Mouse (Mus musculus) hindbrain, postnatal 0 days (tissue): Measurements from ENCODE around the gene Phc2. TPM values are rescaled to one million over a fixed set of nuclear protein-coding genes. Genes with fewer than 3 reads are reported as not detected.

Source experiments
- ATAC-seq: fragments of 200-750 bp; cut with Nextera tagmentation; 2 replicates; pipeline ENCODE4 v1.8.0; 2017; ENCODE audit warnings: mild to moderate bottlenecking, moderate TSS enrichment, moderate library complexity
- DNase-seq: peaks from one replicate; pipeline ENCODE4 v3.0.0-alpha.2; 2015; ENCODE audit warnings: low spot score
- H3K27ac ChIP-seq: fragments of 300-500 bp; sonication (generic); 2 replicates; pipeline ENCODE4 v1.5.1; 2014; ENCODE audit warnings: mild to moderate bottlenecking
- H3K27me3 ChIP-seq: fragments of 300-500 bp; sonication (generic); 2 replicates; pipeline ENCODE4 v1.6.1; 2014; ENCODE audit warnings: low read length, mixed read lengths; ENCODE audit not compliant: insufficient read depth
- H3K36me3 ChIP-seq: fragments of 300-500 bp; sonication (generic); 2 replicates; pipeline ENCODE4 v1.6.1; 2014; ENCODE audit warnings: low read length, mixed read lengths; ENCODE audit not compliant: insufficient read depth
- H3K4me1 ChIP-seq: fragments of 300-500 bp; sonication (generic); 2 replicates; pipeline ENCODE4 v1.6.1; 2014; ENCODE audit warnings: antibody characterized with exemption, low read length, mixed read lengths; ENCODE audit not compliant: insufficient read depth
- H3K4me2 ChIP-seq: fragments of 300-500 bp; sonication (generic); 2 replicates; pipeline ENCODE4 v1.6.1; 2014; ENCODE audit warnings: low read depth, mild to moderate bottlenecking, low read length, moderate library complexity, mixed read lengths
- H3K4me3 ChIP-seq: fragments of 300-500 bp; sonication (generic); 2 replicates; pipeline ENCODE4 v1.5.1; 2014; ENCODE audit warnings: low read length
- H3K9ac ChIP-seq: fragments of 300-500 bp; sonication (generic); replicated peaks from 2 replicates; pipeline ENCODE4 v1.6.1; 2014; ENCODE audit warnings: mild to moderate bottlenecking, low read length, moderate library complexity, mixed read lengths
- H3K9me3 ChIP-seq: fragments of 300-500 bp; sonication (generic); 2 replicates; pipeline ENCODE4 v1.6.1; 2016; ENCODE audit warnings: low read length, mixed read lengths
- CTCF ChIP-seq: IDR thresholded peaks from 2 replicates; pipeline ENCODE4 v1.5.1; 2016; ENCODE audit warnings: antibody characterized with exemption, control low read depth, low read depth
- WGBS: fragments of 180-500 bp; shearing (Covaris S2); extraction: QIAGEN DNeasy Blood & Tissue Kit; methylation state at CpG from one replicate; pipeline ENCODE4 v1.1.7; 2014; 5-methylcytosine and 5-hydroxymethylcytosine counted together
- polyA plus RNA-seq: library from polyadenylated mRNA; unstranded; fragments of >200 nt; fragmentation: Nextera tagmentation; extraction: Ambion mirVana; gene quantifications from 2 replicates; pipeline ENCODE4 v1.2.1, GENCODE M21; 2015
- total RNA-seq: library from RNA; depleted of rRNA; stranded (reverse); fragments of >200 nt; gene quantifications from 2 replicates; pipeline ENCODE4 v1.2.3, GENCODE M21; 2014; rRNA removed

Phc2 gene
- total and polyA plus RNA-seq, 2 experiments from 2014 or later = 50.7 to 125 TPM

- Histone ChIP-seq H3K4me3 (no peak overlapping the region), H3K9ac (no peak overlapping the region), H3K36me3 (no peaks in the 10 kb centered on the region), H3K9me3 (no peaks in the 10 kb centered on the region), H3K4me1 (peaks cover 12% of the 10 kb centered on the region), H3K4me2 (no peak overlapping the region), H3K27me3 (no peaks in the 10 kb centered on the region), H3K27ac (no peak overlapping the region)
- WGBS = 78% methylated on average over 8 of the region's 8 CpGs
- TF ChIP-seq CTCF = no peak
- DNase-seq (no peak), ATAC-seq (no peak)
Measured at GRCm38 (mm10) chr4:128794198-128794597, 139.7 kb downstream of the Phc2 start.

- H3K36me3 ChIP-seq = no peaks in the 10 kb centered on the region
- H3K9me3 ChIP-seq = no peaks in the 10 kb centered on the region
- DNase-seq (peak; percentile 63), ATAC-seq (peak; percentile 25; the same call in 1 of the 2 replicates)
- no peak overlapping the region for H3K27ac ChIP-seq
- H3K27me3 ChIP-seq = no peaks in the 10 kb centered on the region
- TF ChIP-seq CTCF = no peak
- H3K4me2 ChIP-seq = no peak overlapping the region
- H3K4me3 ChIP-seq = no peak overlapping the region
- H3K4me1 ChIP-seq = peaks cover 12% of the 10 kb centered on the region
- H3K9ac ChIP-seq = no peak overlapping the region
- WGBS = 7% methylated on average over 9 of the region's 9 CpGs
Measured at GRCm38 (mm10) chr4:128795596-128795995, 141.1 kb downstream of the Phc2 start.

GRCm38 (mm10) chr4:128796788-128797187 is 142.3 kb downstream of the Phc2 start:
- ATAC-seq (no peak), DNase-seq (no peak)
- no peaks in the 10 kb centered on the region for H3K36me3 ChIP-seq
- WGBS = 39% methylated on average over 8 of the region's 8 CpGs
- no peak overlapping the region for H3K4me2 ChIP-seq
- no peak overlapping the region for H3K9ac ChIP-seq
- peak overlapping the region; percentile 7; the same call in 1 of the 2 replicates for H3K27ac ChIP-seq
- TF ChIP-seq CTCF = no peak
- peaks cover 12% of the 10 kb centered on the region for H3K4me1 ChIP-seq
- H3K27me3 ChIP-seq = no peaks in the 10 kb centered on the region
- no peaks in the 10 kb centered on the region for H3K9me3 ChIP-seq
- H3K4me3 ChIP-seq = no peak overlapping the region

- no peak for DNase-seq
- H3K27ac ChIP-seq = no peak overlapping the region
- no peaks in the 10 kb centered on the region for H3K27me3 ChIP-seq
- TF ChIP-seq CTCF = no peak
- H3K9ac ChIP-seq = no peak overlapping the region
- H3K36me3 ChIP-seq = no peaks in the 10 kb centered on the region
- H3K4me3 ChIP-seq = no peak overlapping the region
- WGBS = 61% methylated on average over 9 of the region's 9 CpGs
- H3K9me3 ChIP-seq = no peaks in the 10 kb centered on the region
- no peak overlapping the region for H3K4me2 ChIP-seq
- no peak for ATAC-seq
- H3K4me1 ChIP-seq = peaks cover 26% of the 10 kb centered on the region
Measured at GRCm38 (mm10) chr4:128801675-128802465, 147.4 kb downstream of the Phc2 start.

Other genes starting within 250 kb of the Phc2 start
- gene Zscan20, start 44.6 kb upstream of the Phc2 start, total RNA-seq = 6.7 and 15.3 TPM in 2 replicates
- gene Zscan20, start 44.6 kb upstream of the Phc2 start, polyA plus RNA-seq = 1.8 and 1.9 TPM in 2 replicates
- 1.0 and 1.2 TPM in 2 replicates for gene Tlr12, start 36.1 kb upstream of the Phc2 start, total RNA-seq
- 0.89 and 1.4 TPM in 2 replicates for gene Tlr12, start 36.1 kb upstream of the Phc2 start, polyA plus RNA-seq
- 0.47 and 1.1 TPM in 2 replicates for gene A3galt2, start 100.7 kb downstream of the Phc2 start, total RNA-seq
- 0.10 TPM in 2 replicates for gene A3galt2, start 100.7 kb downstream of the Phc2 start, polyA plus RNA-seq
- 25.6 and 35.7 TPM in 2 replicates for gene Zfp362, start 151.3 kb downstream of the Phc2 start, total RNA-seq
- gene Zfp362, start 151.3 kb downstream of the Phc2 start, polyA plus RNA-seq = 23.3 and 24.9 TPM in 2 replicates
- gene Trim62, start 228.9 kb downstream of the Phc2 start, total RNA-seq = 30.8 and 33.4 TPM in 2 replicates
- gene Trim62, start 228.9 kb downstream of the Phc2 start, polyA plus RNA-seq = 23.4 and 27.9 TPM in 2 replicates